Mouse (Mus musculus): Measurements from ENCODE around the gene Slc4a11. TPM values are rescaled to one million over a fixed set of nuclear protein-coding genes. Genes with fewer than 3 reads are reported as not detected.

The Slc4a11 gene
- polyA plus RNA-seq, 2 experiments, result 0.09 TPM; not detected in 1

DNA sequence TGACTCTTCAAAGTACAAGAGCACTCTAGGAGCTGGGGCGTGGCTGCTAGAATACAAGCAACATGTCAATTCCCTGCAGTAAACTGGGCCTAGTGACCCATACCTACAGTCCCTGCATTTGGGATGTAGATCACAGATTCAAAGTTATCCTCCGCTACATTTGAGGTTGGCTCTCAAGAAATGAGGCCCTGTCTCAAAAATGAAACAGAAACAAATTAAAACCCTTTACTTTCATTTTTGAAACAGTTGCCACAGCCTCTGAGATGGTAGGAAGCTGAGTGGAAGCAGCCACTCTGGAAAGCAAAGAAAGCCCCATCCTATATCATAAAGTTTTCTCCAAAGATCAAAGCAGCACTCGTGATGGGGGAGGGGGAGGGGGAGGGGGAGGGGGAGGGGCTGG is 36.1 kb upstream of the Slc4a11 start:
- H3K27me3 ChIP-seq (ENCODE audit: control insufficient read depth, insufficient read depth, low read length), result no peaks in the 10 kb centered on the region
- TF ChIP-seq CTCF (IDR thresholded peaks at IDR 0.05; ENCODE audit: low read depth) (no peak), EP300 (IDR thresholded peaks at IDR 0.05; ENCODE audit: low read depth) (no peak)
- no peak overlapping the region for H3K9ac ChIP-seq (replicated peaks)
- peaks cover 3% of the 10 kb centered on the region; the same call in 1 of the 2 replicates for H3K36me3 ChIP-seq (replicated peaks; ENCODE audit: control insufficient read depth, insufficient read depth, low read depth)
- DNase-seq (ENCODE audit: low read depth in 3 of 3, low spot score in 3 of 3), result no peak
- 67% methylated on average over 3 of the region's 3 CpGs for WGBS (ENCODE audit: insufficient replicate concordance)
- no peak for ATAC-seq (ENCODE audit: insufficient read depth)
- no peak overlapping the region for H3K27ac ChIP-seq
- H3K4me1 ChIP-seq (replicated peaks; ENCODE audit: control insufficient read depth in 2 of 2, insufficient read depth in 2 of 2, low read length in 1 of 2), result no peaks in the 10 kb centered on the region
- no peaks in the 10 kb centered on the region for H3K9me3 ChIP-seq (ENCODE audit: control insufficient read depth, low read length)
- H3K4me2 ChIP-seq (ENCODE audit: low read depth), result no peak overlapping the region
- H3K4me3 ChIP-seq (ENCODE audit: insufficient read depth in 1 of 2, low read depth in 2 of 2, low read length in 2 of 2), result no peak overlapping the region

DNA sequence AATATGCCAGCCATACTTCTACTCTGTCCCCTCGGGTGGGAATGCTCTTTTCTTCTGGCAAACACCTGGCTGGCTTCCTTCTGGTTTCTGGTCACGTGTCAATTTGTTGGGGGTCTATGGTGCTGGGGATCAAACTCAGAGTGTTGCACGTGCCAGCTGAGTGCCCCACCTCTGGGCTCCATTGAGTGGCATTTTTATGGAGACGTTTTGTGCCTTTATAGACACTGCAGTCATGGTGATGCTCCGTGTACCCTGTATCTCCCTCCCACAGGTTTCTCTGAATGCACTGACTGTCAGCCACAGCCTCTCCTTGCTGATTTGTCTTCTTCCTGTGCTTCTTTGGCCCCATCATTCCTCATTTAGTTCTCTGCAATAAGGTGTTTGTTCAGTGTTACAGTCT is 34.5 kb upstream of the Slc4a11 start:
- WGBS (ENCODE audit: insufficient replicate concordance), result 59% methylated on average over 5 of the region's 5 CpGs
- Histone ChIP-seq H3K27me3 (ENCODE audit: control insufficient read depth, insufficient read depth, low read length) (no peaks in the 10 kb centered on the region), H3K9ac (replicated peaks) (no peak overlapping the region), H3K9me3 (ENCODE audit: control insufficient read depth, low read length) (no peaks in the 10 kb centered on the region), H3K27ac (no peak overlapping the region), H3K4me2 (ENCODE audit: low read depth) (no peak overlapping the region), H3K36me3 (replicated peaks; ENCODE audit: control insufficient read depth, insufficient read depth, low read depth) (peaks cover 3% of the 10 kb centered on the region; the same call in 1 of the 2 replicates), H3K4me3 (ENCODE audit: insufficient read depth in 1 of 2, low read depth in 2 of 2, low read length in 2 of 2) (no peak overlapping the region), H3K4me1 (replicated peaks; ENCODE audit: control insufficient read depth in 2 of 2, insufficient read depth in 2 of 2, low read length in 1 of 2) (no peaks in the 10 kb centered on the region)
- DNase-seq (ENCODE audit: low read depth in 3 of 3, low spot score in 3 of 3) (no peak), ATAC-seq (ENCODE audit: insufficient read depth) (no peak)
- TF ChIP-seq EP300 (IDR thresholded peaks at IDR 0.05; ENCODE audit: low read depth) (no peak), CTCF (IDR thresholded peaks at IDR 0.05; ENCODE audit: low read depth) (no peak)

DNA sequence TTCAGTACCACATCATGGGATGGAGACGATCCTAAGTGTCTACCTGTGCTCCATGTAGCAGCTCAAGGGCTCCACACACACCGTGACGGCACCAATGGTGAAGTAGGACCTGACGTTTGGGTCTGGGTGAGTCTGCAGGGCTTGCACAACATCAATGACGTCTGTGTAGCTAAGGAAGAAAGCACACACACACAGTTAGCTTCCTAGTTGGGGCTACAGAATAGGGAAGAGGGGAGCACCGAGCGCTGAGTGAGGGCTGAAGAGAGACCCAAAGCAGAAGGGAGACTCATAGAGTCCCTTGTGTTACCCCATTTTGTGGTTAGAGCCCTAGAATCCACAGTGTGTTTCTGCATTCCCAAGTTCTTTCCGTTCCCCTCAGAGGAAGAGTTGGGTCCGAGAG is 33.4 kb upstream of the Slc4a11 start:
- no peaks in the 10 kb centered on the region for H3K4me1 ChIP-seq (replicated peaks; ENCODE audit: control insufficient read depth in 2 of 2, insufficient read depth in 2 of 2, low read length in 1 of 2)
- H3K36me3 ChIP-seq (replicated peaks; ENCODE audit: control insufficient read depth, insufficient read depth, low read depth), result peaks cover 3% of the 10 kb centered on the region; the same call in 1 of the 2 replicates
- no peak overlapping the region for H3K4me3 ChIP-seq (ENCODE audit: insufficient read depth in 1 of 2, low read depth in 2 of 2, low read length in 2 of 2)
- DNase-seq (ENCODE audit: low read depth in 3 of 3, low spot score in 3 of 3) (peak in 1 of 3 experiments; percentile 14), ATAC-seq (ENCODE audit: insufficient read depth) (no peak)
- H3K9ac ChIP-seq (replicated peaks), result no peak overlapping the region
- H3K27me3 ChIP-seq (ENCODE audit: control insufficient read depth, insufficient read depth, low read length), result no peaks in the 10 kb centered on the region
- TF ChIP-seq EP300 (IDR thresholded peaks at IDR 0.05; ENCODE audit: low read depth) (no peak), CTCF (IDR thresholded peaks at IDR 0.05; ENCODE audit: low read depth) (no peak)
- H3K9me3 ChIP-seq (ENCODE audit: control insufficient read depth, low read length), result no peaks in the 10 kb centered on the region
- H3K27ac ChIP-seq, result no peak overlapping the region
- no peak overlapping the region for H3K4me2 ChIP-seq (ENCODE audit: low read depth)
- WGBS (ENCODE audit: insufficient replicate concordance), result 65% methylated on average over 9 of the region's 9 CpGs

DNA sequence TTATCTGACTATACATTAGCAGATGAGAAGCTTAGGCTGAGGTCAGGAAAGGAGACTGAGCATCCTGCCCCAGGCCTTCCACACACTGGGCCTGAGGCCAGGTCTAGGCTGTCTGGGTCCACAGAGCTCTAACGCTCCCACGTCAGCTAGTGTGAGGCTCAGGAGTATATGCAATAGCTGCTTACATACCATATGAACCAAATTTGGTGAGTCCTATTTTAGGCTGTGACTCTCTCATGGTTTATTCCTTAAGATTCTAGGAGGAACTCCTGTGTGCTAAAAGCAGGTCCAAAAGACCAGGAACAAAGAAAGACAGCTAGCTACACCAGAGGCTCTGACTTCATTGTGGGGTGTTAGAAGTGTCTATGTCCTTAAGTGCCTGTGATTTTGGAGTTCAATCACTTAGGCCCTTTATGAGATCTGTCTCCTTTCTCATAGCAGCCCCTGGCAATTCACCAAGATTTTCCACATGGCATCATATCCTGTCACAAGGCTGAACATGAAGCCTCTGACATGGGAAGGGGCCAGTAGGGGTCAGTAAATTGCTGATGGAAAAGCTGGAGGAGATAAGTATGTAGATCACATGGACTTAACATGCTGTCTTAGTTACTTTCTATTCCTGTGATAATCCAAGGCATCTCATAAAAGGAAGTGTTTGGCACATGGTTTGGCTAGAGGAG is 31.7 kb upstream of the Slc4a11 start:
- Histone ChIP-seq H3K27me3 (ENCODE audit: control insufficient read depth, insufficient read depth, low read length) (no peaks in the 10 kb centered on the region), H3K4me1 (replicated peaks; ENCODE audit: control insufficient read depth in 2 of 2, insufficient read depth in 2 of 2, low read length in 1 of 2) (no peaks in the 10 kb centered on the region), H3K9ac (replicated peaks) (no peak overlapping the region), H3K9me3 (ENCODE audit: control insufficient read depth, low read length) (no peaks in the 10 kb centered on the region), H3K4me3 (ENCODE audit: insufficient read depth in 1 of 2, low read depth in 2 of 2, low read length in 2 of 2) (no peak overlapping the region), H3K27ac (no peak overlapping the region), H3K4me2 (ENCODE audit: low read depth) (no peak overlapping the region), H3K36me3 (replicated peaks; ENCODE audit: control insufficient read depth, insufficient read depth, low read depth) (peaks cover 3% of the 10 kb centered on the region; the same call in 1 of the 2 replicates)
- ATAC-seq (ENCODE audit: insufficient read depth) (no peak), DNase-seq (ENCODE audit: low read depth in 3 of 3, low spot score in 3 of 3) (no peak)
- 80% methylated on average over 2 of the region's 2 CpGs for WGBS (ENCODE audit: insufficient replicate concordance)
- TF ChIP-seq CTCF (IDR thresholded peaks at IDR 0.05; ENCODE audit: low read depth) (no peak), EP300 (IDR thresholded peaks at IDR 0.05; ENCODE audit: low read depth) (no peak)

DNA sequence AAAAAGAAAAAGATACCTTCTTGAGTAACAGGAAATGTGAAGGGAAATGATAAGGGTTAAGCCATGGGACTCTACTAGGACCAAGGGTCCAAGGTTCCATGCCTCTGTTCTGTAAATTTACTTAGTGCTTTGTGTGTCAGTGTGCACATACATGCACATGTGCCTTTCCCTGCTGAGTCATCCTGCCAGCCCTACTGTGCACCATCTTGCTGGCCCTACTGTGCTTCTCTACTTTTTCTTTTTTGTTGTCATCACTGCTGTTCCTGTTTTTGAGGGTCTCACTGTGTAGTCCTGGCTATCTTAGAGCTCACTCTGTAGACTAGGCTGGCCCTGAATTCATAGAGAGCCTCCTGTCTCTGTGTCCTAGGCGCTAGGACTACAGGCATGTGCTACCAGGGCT is 30.4 kb upstream of the Slc4a11 start:
- no peak overlapping the region for H3K4me2 ChIP-seq (ENCODE audit: low read depth)
- H3K9me3 ChIP-seq (ENCODE audit: control insufficient read depth, low read length), result no peaks in the 10 kb centered on the region
- TF ChIP-seq CTCF (IDR thresholded peaks at IDR 0.05; ENCODE audit: low read depth) (no peak), EP300 (IDR thresholded peaks at IDR 0.05; ENCODE audit: low read depth) (no peak)
- H3K4me1 ChIP-seq (replicated peaks; ENCODE audit: control insufficient read depth in 2 of 2, insufficient read depth in 2 of 2, low read length in 1 of 2), result no peaks in the 10 kb centered on the region
- no peaks in the 10 kb centered on the region for H3K27me3 ChIP-seq (ENCODE audit: control insufficient read depth, insufficient read depth, low read length)
- 73% methylated on average over 1 of the region's 1 CpGs for WGBS (ENCODE audit: insufficient replicate concordance)
- H3K4me3 ChIP-seq (ENCODE audit: insufficient read depth in 1 of 2, low read depth in 2 of 2, low read length in 2 of 2), result no peak overlapping the region
- H3K36me3 ChIP-seq (replicated peaks; ENCODE audit: control insufficient read depth, insufficient read depth, low read depth), result peaks cover 3% of the 10 kb centered on the region; the same call in 1 of the 2 replicates
- ATAC-seq (ENCODE audit: insufficient read depth) (no peak), DNase-seq (ENCODE audit: low read depth in 3 of 3, low spot score in 3 of 3) (no peak)
- H3K9ac ChIP-seq (replicated peaks), result no peak overlapping the region
- no peak overlapping the region for H3K27ac ChIP-seq

Measured in liver, embryonic 14.5 days (tissue).